Mouse (Mus musculus) urinary bladder, adult 2 months (tissue): Measurements from ENCODE around the gene Tlcd2. TPM values are rescaled to one million over a fixed set of nuclear protein-coding genes. Genes with fewer than 3 reads are reported as not detected.

Experiments used
- DNase-seq: peaks from one replicate; pipeline ENCODE4 v3.0.0; 2022; ENCODE audit warnings: low spot score
- polyA plus RNA-seq: library from polyadenylated mRNA; depleted of rRNA; stranded (reverse); fragments of >200 nt; gene quantifications from 2 replicates; pipeline ENCODE4 v1.2.3, GENCODE M21; 2012; rRNA removed

Gene Tlcd2
- polyA plus RNA-seq = 12.1 and 12.6 TPM in 2 replicates

DNA sequence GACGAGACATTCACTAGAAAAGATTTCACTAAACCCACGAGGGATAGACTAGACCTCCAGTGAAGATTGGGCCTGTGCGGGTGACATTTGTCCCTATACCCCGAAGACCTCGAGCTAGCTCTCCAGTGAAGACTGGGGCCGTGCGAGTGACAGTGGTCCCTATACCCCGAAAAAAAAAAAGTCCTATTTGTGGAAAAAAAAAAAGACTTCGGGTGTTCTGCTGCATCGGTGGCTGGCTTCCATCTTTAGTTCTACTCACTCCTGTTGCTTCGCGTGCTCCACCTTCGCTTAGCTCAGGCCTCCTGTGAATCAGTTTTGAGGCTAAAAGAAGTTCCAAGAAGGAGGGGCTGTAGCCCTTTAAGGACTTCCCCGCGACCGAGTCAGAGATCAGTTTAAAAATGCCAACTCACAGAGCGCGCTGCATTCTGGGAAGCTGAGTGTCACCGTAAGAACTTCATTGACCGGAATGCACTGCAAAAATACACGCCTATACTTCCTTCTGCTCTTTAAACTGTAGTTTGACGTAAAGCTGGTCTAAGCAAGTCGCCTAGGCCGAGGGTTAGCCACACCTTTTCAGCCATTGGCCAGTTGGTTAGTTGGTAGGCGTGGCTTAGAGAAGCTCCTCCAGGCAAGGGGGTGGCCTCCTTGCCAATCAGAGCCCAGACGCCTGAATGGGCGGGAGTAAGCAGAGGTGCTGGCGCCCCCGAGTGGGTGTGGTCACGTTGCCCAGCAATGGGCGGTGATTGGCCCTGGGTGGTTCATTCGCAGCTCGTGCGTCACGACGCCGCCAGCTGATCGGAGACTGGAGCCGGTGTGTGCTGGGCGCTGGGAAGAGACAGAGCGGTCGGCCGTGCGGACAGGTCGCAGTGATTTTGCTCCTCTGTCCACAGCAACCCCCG lies at the start of gene Tlcd2:
Tlcd2 (plus strand) TSS at position 872 of the 899 bp plus-strand sequence.
- DNase-seq = peak; percentile 95

DNA sequence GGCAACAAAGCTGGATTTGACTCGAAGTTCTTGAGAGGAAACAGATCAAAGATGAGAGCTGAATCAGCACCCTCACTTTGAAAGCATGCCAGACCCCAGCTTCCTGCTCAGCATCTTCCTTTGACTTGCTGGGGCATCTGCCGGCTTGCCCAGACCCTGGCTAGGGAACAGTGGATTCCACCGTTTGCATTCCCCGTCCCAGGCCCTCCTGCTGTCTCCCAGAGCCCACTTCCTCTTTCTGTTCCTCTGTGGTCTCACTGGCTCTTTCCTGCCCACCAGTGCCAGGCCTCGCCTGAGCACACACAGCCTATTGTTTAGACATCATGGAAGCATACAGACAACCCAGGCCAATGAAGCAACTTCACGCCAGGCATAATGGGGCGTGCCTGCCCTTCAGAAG lies 46.4 kb upstream of the Tlcd2 start:
- no peak for DNase-seq

DNA sequence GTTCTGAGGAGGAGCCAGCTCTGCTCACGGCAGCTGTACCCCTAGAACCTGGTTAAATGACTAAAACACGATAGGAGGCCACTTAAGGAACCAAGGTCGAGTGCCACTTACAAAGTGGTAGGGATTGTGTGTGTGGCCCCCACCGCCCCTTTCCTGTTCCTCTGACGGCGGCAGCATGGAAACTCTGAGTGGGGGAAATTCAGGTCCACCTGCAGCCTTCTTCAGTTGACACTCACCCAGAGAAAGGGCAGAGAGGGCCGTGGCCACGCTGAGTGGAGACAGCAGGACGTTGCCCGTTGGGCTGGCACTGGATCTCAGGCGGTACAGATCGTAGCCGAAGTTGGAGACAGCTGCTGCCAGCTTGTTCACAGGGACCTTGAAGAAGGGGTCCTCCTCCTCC lies 45.5 kb upstream of the Tlcd2 start:
- no peak for DNase-seq

DNA sequence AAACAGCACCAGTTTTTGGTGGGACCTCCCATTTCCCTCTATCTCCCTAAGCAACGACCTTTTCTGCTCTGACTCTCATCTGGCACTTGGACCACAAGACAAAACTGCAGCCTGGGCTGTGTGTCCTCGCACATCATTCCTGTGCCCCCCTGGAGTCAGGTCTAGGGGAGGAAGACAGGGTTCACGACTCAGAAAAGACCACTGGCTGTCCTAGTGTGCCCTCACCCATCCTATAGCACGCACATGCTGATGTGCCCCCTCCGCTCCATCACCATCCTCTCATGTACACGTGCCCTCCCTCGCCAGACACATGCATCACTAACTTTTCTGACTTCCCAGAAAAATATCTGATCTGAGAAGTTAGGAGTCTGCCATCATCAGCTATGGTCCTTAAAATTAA lies 41.5 kb upstream of the Tlcd2 start:
- DNase-seq = no peak

DNA sequence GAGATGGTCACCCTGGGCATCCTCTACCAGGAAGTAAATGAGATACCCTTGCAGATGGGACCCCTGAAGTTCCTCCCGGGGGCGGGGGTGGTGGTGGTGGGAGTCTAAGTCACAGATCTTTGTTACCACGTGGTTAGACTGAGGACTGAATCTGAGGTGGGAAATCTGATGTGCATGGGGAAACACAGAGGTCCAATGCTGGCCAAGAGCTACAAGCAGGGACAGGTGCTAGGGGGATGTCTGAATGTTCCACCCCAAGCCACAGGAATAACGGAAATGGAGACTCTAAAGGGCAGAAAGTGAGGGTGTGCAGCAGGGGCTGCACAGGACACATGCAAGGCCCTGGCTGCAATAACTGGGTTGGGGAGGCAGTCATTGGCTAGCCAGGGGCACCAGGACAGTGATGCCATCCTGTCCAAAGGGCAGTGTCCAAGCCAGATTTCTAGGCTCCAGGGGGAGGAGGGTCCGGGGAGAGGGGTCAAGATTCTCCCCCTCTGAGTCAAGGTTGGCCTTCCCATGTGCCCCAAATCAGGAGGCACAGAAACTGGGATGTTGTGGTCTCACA lies 40.6 kb upstream of the Tlcd2 start:
- DNase-seq = no peak

DNA sequence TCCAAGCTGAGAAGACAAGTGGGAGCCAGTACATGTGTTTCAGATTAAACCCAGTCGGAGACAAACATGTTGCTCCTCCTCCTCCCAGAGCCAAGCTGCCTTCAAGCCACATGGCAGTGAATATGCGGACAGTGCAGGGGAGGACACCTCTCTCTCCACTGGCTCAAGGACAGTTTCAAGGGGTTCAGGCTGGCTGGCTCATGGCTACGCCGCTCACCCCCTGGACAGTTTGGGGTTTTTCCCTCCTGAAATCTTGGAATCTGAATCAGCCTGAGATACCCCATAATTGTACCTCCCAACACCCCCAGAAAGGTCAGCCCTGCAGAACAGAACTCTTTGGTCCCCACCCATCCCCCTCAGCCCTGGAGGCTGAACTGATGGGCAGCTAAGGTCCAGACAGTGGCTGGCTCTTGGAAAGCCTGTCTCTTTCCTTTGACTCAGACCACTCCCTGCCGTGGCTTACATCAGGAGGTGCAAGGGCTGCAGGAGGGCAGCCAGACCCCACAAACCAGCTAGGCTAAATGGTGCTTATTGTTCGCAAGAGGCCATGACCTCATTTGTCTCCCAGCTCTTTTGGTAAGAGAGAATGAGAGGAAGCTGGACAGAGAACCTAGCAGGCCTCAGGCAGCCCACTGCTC lies 40.0 kb upstream of the Tlcd2 start:
- no peak for DNase-seq

DNA sequence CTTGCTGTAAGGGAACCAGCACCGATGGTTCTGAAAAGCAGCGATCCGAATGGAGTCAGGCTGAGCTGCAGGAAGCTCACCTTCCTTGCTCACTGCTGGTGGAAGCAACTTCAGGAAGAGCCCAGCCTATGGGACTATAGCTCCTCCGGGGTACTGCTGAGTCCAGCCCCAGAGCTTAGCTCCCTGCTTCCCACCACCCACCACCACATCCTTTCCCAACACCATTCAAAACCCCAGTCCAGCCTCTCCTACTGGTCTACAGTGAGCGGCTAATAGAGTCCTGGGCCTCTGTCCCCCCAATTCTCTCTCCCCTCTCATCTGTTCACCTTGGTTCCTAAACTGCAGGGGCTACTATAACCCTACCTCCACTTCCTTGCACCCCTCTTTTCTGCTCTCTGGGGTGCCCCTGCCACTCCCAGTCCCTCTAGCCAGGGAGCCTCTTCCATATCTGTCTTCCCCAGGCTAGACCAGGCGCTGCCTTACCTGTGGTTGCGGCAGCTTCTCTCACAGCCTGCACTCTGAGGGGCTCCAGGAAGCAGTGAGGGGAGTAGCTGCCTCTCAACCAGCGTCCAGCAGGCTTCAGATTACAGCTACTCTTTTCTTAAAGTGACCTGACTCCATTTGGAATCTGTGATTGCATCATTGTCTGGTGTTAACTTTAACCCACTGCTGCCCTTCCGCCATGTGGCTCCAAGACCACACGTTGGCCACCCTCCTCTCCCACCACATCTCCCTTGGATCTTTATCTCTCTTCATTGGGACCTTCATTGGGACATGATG lies 39.3 kb upstream of the Tlcd2 start, which contains the start of gene Serpinf1:
Serpinf1 (minus strand) TSS at position 689 of the 780 bp plus-strand sequence.
- no peak for DNase-seq

DNA sequence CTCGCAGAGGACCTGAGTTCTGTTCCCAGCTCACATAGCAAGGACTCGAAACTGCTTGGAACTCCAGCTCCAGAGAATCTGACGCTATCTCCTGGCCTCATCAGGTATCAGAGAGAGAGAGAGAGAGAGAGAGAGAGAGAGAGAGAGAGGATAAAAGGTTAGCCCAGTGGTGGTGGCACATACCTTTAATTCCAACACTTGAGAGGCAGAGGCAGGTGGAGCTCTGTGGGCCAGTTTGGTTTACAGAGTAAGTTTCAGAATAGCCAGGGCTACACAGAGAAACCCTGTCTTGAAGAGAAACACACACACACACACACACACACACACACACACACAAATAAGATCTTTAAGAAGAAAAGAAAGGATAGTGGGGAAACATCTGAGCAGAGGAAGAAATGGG lies 38.4 kb upstream of the Tlcd2 start:
- no peak for DNase-seq

DNA sequence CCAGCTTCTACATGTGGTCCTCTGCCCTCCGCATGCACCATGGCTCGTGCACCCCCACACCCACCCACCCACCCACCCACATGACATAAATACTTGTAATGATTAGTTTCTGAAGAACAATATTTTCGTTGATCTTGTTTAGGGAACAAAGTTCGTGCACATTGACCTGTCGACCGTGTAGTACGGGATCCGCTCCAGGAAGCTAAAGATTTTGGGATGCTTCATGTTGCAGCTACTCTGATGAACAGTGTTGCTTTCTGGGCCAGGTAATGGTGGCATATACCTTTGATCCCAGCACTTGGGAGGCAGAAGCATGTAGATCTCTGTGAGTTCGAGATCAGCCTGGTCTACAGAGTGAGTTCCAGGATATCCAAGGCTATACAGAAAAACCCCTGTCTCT lies 37.5 kb upstream of the Tlcd2 start:
- no peak for DNase-seq

DNA sequence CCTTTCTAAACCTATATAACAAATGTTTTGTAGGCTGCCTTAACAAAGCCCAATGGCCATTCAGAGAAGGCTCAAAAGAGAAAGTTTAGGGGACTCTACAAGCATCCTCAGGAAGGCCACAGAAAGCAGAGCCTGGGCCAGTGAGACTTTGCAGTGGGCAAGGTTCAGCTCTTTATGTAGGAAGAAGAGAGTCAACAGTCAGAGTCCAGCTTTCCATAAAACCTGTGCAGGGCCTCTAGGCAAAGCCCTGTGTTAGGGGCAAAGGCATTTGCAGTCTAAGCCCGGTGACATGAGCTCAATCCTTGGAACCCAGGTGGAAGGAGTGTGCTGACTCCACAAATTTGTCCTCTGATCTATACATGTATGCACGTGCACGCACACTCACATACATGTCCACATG lies 37.1 kb upstream of the Tlcd2 start:
- DNase-seq = no peak

DNA sequence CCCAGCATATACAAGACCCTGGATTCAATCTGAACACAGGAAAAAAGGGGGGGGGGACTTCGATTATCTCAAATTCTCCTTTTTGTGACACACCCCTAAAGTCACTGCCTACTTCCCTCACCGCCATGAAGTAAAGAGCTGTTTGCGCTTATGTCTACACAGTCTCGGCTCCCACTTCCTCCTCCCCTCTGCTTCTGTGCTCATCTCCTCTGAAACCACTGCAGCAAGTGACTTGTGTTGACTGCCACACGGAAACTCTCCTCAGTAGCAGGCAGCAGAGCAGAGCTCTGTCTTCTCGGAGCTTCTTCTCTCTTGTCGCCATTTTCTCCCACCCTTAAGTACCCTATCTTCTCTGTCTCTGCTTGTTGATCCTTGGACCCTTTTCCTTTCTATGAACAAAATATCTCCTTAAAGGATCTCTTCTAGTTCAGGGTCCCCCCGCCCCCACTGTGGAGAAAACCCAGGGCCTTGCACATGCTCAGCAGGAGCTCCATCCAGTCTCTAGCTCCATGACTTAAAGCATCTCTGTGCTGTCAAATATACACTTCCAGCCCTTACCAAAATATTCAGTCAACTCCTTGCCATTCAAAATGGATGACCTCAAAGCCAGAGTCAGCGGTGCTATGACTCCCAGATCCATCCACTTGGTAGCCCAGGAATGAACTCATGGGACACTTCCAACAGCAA lies 32.4 kb upstream of the Tlcd2 start:
- DNase-seq = no peak

DNA sequence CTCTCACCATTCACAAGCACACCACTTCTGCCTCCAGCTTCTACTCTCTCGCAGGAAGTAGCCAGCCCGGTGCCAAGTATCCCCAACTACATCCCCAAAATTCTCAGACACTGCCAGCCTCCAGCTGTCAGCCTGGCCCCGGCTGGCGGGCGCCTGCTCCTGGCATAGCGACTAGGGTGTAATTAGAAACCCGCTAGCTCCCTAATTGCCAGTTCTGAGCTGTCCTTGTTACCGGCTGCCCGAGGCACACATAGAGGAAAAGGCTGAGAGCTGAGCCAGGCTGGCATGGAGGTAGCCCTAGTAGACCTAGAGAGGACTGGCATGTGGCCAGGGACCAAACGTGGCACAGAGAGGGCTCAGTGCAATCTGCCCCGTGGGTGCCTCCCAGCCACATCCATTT lies 30.2 kb upstream of the Tlcd2 start:
- DNase-seq = no peak

DNA sequence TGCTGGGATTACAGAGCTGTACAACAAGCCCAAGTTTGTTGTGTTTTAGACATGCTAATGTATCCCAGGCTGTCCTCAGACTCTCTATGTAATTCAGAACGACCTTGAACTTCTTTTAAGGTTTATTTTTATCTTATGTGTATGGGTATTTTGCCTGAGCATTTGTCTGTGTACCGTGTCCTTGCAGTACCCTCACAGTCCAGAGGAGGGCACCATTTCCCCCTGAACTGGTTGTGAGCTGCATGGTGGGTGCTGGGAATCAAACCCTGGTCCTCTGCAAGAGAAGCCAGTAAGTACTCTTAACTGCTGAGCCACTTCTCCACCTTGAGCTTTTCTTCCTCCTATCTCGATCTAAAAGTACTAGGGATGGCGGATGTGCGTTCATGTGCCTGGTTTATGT lies 27.4 kb upstream of the Tlcd2 start:
- no peak for DNase-seq

DNA sequence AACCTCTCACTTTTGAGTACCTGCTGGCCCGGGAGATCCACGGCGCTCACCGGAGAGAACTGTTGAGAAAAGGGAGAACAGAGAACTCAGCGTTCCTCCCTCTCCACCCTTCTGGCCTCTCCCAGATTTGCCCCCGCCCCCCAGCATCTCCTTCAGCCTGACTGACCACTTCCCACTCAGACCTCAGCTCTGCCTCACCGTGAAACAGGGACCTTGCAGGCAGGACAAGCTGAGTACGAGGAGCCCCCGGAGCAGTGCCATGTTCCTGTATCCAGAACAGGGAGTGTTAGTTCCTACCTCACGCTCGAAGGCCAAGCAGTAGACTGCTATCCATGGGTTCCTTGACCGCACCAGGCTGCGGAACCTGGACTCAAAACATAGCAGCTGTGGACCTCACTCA lies 23.3 kb upstream of the Tlcd2 start:
- no peak for DNase-seq

DNA sequence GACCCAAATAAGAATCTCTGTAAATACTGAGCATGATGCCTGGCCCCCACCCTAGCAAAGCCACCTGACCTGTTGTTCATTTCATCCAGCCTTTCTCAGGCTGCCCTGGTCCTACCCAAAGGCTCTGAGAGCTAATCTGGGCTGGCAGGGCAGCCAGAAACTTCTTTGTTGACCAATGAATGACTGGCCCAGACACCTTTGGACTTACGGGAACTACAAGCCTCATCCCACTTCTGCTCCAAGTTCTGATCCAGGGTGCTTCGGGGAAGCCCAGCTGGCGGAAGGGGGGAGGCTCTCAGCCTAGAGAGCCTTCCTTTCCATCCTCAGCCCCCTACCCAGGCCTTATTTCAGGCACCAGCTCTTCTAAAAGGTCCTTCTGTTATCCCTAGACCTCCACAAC lies 22.7 kb upstream of the Tlcd2 start:
- DNase-seq = no peak

DNA sequence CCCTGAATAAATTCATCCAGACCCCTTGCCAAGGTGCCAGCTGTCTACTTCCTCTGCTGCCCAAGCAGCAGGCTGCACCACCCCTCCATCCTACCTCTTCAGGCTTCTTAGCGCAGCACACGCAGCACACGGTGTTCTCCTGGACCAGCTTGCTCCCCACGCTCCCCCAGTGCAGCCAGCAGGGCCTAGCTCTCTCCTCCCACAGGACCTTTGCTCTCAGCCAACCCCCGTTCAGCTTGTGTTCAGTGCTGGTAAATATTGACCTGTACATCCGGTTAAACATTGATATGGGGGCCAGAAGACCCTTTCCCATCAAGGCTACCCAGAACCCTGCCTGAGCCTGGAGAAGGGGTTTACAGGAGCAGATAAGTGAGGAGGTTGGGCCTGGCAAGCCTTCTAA lies 22.2 kb upstream of the Tlcd2 start, which contains the start of gene Serpinf2:
Serpinf2 (minus strand) TSS at position 229 of the 400 bp plus-strand sequence.
- DNase-seq = no peak

DNA sequence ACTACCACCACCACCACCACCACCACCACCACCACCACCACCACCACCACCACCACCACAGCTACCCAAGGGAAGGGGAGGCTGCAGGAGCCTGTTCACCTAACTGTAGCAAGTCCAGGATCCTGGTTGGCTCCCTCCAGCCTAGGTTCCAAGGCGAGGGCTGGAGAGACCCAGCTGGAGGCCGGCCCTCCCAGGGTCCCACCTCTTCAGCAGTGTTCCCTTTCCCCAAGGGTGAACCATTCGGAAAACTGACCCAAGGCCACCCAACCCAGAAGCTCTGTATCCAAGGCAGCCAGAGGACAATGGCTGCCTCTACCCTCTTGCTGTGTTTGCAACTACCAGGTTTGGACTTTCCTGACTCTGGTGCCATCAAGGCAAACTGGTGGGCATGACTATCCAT lies 21.6 kb upstream of the Tlcd2 start:
- DNase-seq = no peak

DNA sequence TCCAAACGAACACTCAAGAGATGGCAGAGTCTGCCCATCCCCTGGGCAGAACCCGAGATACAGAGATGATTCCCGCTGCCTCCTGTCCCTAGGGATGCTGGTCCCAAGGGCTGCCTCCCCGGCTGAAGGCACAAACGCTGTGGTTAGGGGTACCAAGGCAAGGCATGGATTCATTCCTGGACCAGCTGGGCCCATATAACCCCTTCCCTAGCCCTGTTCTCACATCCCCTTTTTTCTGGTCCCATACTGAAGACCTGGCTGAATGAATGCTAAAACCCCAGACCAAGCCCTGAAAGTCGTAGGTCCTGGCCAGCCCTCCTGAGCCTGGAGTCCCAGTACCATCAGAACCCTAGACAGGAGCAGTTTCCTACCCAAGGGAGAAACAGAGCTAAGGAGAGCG lies 20.5 kb upstream of the Tlcd2 start:
- no peak for DNase-seq

DNA sequence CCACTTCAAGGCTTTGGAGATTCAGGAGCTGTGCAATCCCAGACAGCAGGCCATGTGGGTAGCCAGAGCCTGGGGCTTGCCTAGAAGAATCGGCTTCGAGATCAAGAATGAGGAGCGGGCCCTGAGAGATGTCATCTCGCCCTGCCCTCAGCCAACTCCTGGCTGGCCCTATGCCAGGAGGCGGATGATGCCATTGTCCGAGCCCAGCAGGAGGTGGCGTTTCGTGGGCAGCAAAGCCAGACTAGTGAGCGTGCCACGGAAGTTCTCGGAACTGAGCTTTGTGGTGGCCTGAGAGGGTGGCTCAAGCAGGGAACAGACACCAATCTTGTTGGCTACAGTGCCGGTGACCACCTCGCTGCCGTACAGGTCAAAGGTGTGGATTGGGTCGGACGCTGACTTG lies 19.9 kb upstream of the Tlcd2 start:
- DNase-seq = no peak

DNA sequence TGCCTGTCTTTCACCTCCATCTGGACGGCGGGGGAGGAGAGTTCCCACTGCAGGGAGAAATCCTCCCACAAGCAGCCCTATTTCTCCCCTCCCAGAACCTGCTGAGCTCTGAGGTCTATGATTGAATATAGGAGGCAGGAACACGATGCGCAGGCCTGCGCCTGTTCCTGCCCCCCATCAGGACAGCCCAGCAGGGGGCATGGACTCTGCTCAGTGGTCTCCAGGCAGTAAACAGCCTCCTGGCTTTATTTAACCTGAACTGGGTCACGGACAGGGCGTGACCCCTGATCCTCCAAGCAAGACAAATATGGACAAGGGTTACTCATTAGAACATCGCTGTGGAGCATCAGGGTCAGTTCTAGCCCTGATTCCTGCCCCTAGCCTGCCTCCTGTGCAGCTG lies 17.8 kb upstream of the Tlcd2 start:
- no peak for DNase-seq

DNA sequence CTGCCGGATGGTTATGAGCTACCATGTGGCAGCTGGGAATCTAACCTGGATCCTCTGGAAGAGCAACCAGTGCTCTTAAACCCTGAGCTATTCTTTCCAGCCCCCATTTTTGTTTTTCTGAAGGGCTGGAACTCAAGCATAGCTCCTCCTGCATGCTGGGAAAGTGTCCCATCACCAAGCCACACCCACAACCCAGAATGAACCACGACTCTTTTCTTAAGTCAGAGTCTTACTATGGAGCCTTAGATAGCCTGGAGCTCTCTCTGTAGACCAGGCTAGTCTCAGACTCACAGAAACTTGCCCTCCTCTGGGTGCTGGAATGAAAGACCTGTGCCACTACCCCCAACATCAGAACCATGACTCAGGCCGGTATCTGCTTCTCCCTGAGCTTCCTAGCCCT lies 12.9 kb upstream of the Tlcd2 start:
- no peak for DNase-seq

DNA sequence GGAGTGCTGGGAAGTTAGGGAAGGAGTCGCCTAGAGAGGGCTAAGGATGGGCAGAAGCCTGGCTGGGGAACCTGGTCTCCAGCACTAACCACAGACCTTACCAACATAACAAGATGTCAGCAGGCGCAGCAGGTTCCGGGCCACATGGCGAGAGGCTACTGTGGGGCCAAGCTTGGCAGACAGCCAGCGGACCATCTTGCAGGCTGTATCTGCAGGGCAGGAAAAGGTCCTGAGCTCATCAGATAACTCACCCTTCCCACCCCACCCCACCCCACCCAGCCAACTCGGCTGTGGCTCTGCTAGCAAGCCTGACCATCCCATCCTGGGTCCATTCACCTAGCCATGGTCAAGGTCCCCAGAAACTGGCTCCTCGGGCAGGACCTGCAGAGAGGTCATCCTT lies 11.8 kb upstream of the Tlcd2 start:
- no peak for DNase-seq
